Mouse (Mus musculus): ENCODE measurements at regions not wholly inside any gene's neighbourhood (a gene's known extent, or its start where the extent isn't known, plus 50 kb on each side); places are given as distances from the start of the nearest gene placed in this dataset.

GRCm38 (mm10) chr12:28202847-28203246 is 349.4 kb downstream of the Dcdc2c start:
- intact Hi-C loops (cut with DNase I): no loop called here
- no peak for DNase-seq (ENCODE audit: low spot score)

- DNase-seq (ENCODE audit: low spot score): no peak
- intact Hi-C loops (cut with DNase I): no loop called here
These were observed 365.5 kb downstream of the Dcdc2c start for GRCm38 (mm10) chr12:28186695-28187094.

- intact Hi-C loops (cut with DNase I): no loop called here
- no peak for DNase-seq (ENCODE audit: low spot score)
These were observed 370.9 kb downstream of the Dcdc2c start for GRCm38 (mm10) chr12:28181265-28181664.

- intact Hi-C loops (cut with DNase I): no loop called here
- no peak for DNase-seq (ENCODE audit: low spot score)
These were observed 376.2 kb downstream of the Dcdc2c start for GRCm38 (mm10) chr12:28176016-28176415.

- intact Hi-C loops (cut with DNase I): no loop called here
- DNase-seq (ENCODE audit: low spot score): no peak
These were observed 378.1 kb downstream of the Dcdc2c start for GRCm38 (mm10) chr12:28174078-28174477.

GRCm38 (mm10) chr12:28158786-28159185 is 393.4 kb downstream of the Dcdc2c start:
- intact Hi-C loops (cut with DNase I): no loop called here
- DNase-seq (ENCODE audit: low spot score): no peak

GRCm38 (mm10) chr12:28150759-28151158 is 401.4 kb downstream of the Dcdc2c start:
- intact Hi-C loops (cut with DNase I): no loop called here
- DNase-seq (ENCODE audit: low spot score): no peak

- intact Hi-C loops (cut with DNase I): no loop called here
- no peak for DNase-seq (ENCODE audit: low spot score)
These were observed 416.2 kb downstream of the Dcdc2c start for GRCm38 (mm10) chr12:28135810-28136592.

GRCm38 (mm10) chr12:28122766-28123165 is 429.4 kb downstream of the Dcdc2c start:
- DNase-seq (ENCODE audit: low spot score): no peak
- intact Hi-C loops (cut with DNase I): no loop called here

- intact Hi-C loops (cut with DNase I): no loop called here
- no peak for DNase-seq (ENCODE audit: low spot score)
These were observed 432.1 kb downstream of the Dcdc2c start for GRCm38 (mm10) chr12:28120106-28120505.

- DNase-seq (ENCODE audit: low spot score): no peak
- intact Hi-C loops (cut with DNase I): no loop called here
These were observed 461.5 kb downstream of the Dcdc2c start for GRCm38 (mm10) chr12:28090673-28091072.

GRCm38 (mm10) chr12:28085460-28085859 is 466.7 kb downstream of the Dcdc2c start:
- no peak for DNase-seq (ENCODE audit: low spot score)
- intact Hi-C loops (cut with DNase I): no loop called here

GRCm38 (mm10) chr12:28076606-28077005 is 475.6 kb downstream of the Dcdc2c start:
- intact Hi-C loops (cut with DNase I): no loop called here
- DNase-seq (ENCODE audit: low spot score): no peak

GRCm38 (mm10) chr12:28068584-28068983 is 483.6 kb downstream of the Dcdc2c start:
- intact Hi-C loops (cut with DNase I): no loop called here
- no peak for DNase-seq (ENCODE audit: low spot score)

GRCm38 (mm10) chr12:28060281-28060680 is 491.9 kb downstream of the Dcdc2c start:
- intact Hi-C loops (cut with DNase I): no loop called here
- DNase-seq (ENCODE audit: low spot score): no peak

GRCm38 (mm10) chr12:28055518-28056280 is 496.5 kb downstream of the Dcdc2c start:
- no peak for DNase-seq (ENCODE audit: low spot score)
- intact Hi-C loops (cut with DNase I): no loop called here

GRCm38 (mm10) chr12:28054444-28054843 is 497.8 kb downstream of the Dcdc2c start:
- intact Hi-C loops (cut with DNase I): no loop called here
- DNase-seq (ENCODE audit: low spot score): no peak

GRCm38 (mm10) chr12:28047989-28048388 is 504.2 kb downstream of the Dcdc2c start:
- no peak for DNase-seq (ENCODE audit: low spot score)
- intact Hi-C loops (cut with DNase I): no loop called here

GRCm38 (mm10) chr12:28038161-28038911 is 513.9 kb downstream of the Dcdc2c start:
- intact Hi-C loops (cut with DNase I): no loop called here
- no peak for DNase-seq (ENCODE audit: low spot score)

GRCm38 (mm10) chr12:27999170-27999569 is 553.0 kb downstream of the Dcdc2c start:
- DNase-seq (ENCODE audit: low spot score): no peak

GRCm38 (mm10) chr12:27992152-27992551 is 560.0 kb downstream of the Dcdc2c start:
- no peak for DNase-seq (ENCODE audit: low spot score)
- intact Hi-C loops (cut with DNase I): no loop called here

More at GRCm38 (mm10) chr12:27999170-27999569, 553.0 kb downstream of the Dcdc2c start:
- intact Hi-C loops (cut with DNase I): no loop called here

Measured in heart, postnatal 25 days (tissue).